Mouse (Mus musculus) erythroblast, embryonic 14.5 days (primary cell): Measurements from ENCODE around the gene A730015C16Rik. TPM values are rescaled to one million over a fixed set of nuclear protein-coding genes. Genes with fewer than 3 reads are reported as not detected.

Experiments
- H3K27me3 ChIP-seq: 2 replicates; pipeline ENCODE4 v1.6.1; 2012; ENCODE audit warnings: inconsistent platforms; ENCODE audit not compliant: control insufficient read depth
- H3K36me3 ChIP-seq: 2 replicates; pipeline ENCODE4 v1.6.1; 2012; ENCODE audit warnings: mild to moderate bottlenecking, inconsistent platforms; ENCODE audit not compliant: control insufficient read depth
- H3K4me1 ChIP-seq: 2 replicates; pipeline ENCODE4 v1.6.1; 2012; ENCODE audit warnings: inconsistent platforms; ENCODE audit not compliant: control insufficient read depth
- H3K4me3 ChIP-seq: replicated peaks from 2 replicates; pipeline ENCODE3; 2012; ENCODE audit warnings: moderate library complexity, mild to moderate bottlenecking, inconsistent platforms
- H3K9me3 ChIP-seq: 2 replicates; pipeline ENCODE4 v1.6.1; 2012; ENCODE audit warnings: low read length, inconsistent platforms, mixed read lengths; ENCODE audit not compliant: control insufficient read depth
- GATA1 ChIP-seq: IDR thresholded peaks from 2 replicates; pipeline ENCODE4 v1.6.1; 2012; ENCODE audit warnings: low read length, inconsistent platforms, mixed read lengths
- TAL1 ChIP-seq: IDR thresholded peaks from 3 replicates; pipeline ENCODE4 v1.6.1; 2012; ENCODE audit warnings: low read length, inconsistent platforms, mixed read lengths
- polyA plus RNA-seq: library from polyadenylated mRNA; stranded (reverse); fragments of >175 nt; gene quantifications from 2 replicates; pipeline ENCODE4 v1.2.3, GENCODE M21; 2012

A730015C16Rik gene
- polyA plus RNA-seq, 1 experiment, result not detected

DNA sequence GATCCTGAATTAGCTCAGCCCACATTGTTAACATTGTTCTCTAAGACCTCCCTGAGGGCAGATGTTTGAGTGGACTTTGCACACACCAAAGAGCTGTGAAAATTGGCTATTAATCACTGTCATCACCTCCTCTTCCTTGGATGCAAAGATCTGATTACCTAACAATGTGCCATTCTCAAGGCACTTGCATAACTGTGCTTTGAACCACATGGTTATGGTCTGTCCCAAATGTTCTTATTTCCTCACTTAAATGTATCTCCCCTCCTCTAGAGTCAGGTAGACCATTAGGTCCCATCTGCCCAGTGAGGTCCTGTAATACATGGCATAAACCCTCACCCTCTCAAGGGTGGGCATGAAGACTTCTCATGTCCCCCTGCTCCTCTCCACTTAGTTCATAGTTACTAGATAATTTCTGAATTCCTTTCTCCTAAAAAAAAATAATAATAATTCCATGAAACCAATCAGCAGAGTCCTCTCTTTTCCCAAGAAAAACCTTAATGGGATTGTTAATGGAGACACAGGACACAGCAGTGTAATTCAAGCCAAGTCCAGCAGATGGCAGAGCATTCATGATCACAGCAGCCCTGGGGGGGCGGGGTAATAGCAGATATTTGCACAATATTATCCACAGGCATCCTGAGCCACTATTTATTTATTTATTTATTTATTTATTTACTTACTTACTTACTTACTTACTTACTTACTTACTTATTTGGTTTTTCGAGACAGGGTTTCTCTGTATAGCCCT is 50.2 kb downstream of the A730015C16Rik start:
- H3K9me3 ChIP-seq, result no peaks in the 10 kb centered on the region
- no peaks in the 10 kb centered on the region for H3K36me3 ChIP-seq
- TF ChIP-seq GATA1 (no peak), TAL1 (no peak)
- H3K4me3 ChIP-seq, result no peak overlapping the region
- H3K27me3 ChIP-seq, result no peaks in the 10 kb centered on the region
- H3K4me1 ChIP-seq, result no peaks in the 10 kb centered on the region

Other genes starting within 250 kb of the A730015C16Rik start
- 2.5 and 2.6 TPM in 2 replicates for gene Cc2d1b, start 228.7 kb downstream of the A730015C16Rik start, polyA plus RNA-seq
- gene 3110021N24Rik, start 129.0 kb downstream of the A730015C16Rik start, polyA plus RNA-seq, result not detected in 2 replicates
- not detected in 2 replicates for gene Zfyve9, start 67.8 kb downstream of the A730015C16Rik start, polyA plus RNA-seq
- 0.32 and 0.61 TPM in 2 replicates for gene Btf3l4, start 15.0 kb downstream of the A730015C16Rik start, polyA plus RNA-seq
- 0.05 and 0.11 TPM in 2 replicates for gene Txndc12, start 14.0 kb downstream of the A730015C16Rik start, polyA plus RNA-seq
- gene Kti12, start 834 bp downstream of the A730015C16Rik start, polyA plus RNA-seq, result 3.2 and 3.6 TPM in 2 replicates
- 0.19 TPM in 1 of 2 replicates, not detected in the other for gene Rab3b, start 30.4 kb upstream of the A730015C16Rik start, polyA plus RNA-seq
- gene Nrd1, start 152.0 kb upstream of the A730015C16Rik start, polyA plus RNA-seq, result 3.9 and 4.5 TPM in 2 replicates